Comparison of ENCODE assay signal across 8 mouse cellular contexts in the genomic region with DNA sequence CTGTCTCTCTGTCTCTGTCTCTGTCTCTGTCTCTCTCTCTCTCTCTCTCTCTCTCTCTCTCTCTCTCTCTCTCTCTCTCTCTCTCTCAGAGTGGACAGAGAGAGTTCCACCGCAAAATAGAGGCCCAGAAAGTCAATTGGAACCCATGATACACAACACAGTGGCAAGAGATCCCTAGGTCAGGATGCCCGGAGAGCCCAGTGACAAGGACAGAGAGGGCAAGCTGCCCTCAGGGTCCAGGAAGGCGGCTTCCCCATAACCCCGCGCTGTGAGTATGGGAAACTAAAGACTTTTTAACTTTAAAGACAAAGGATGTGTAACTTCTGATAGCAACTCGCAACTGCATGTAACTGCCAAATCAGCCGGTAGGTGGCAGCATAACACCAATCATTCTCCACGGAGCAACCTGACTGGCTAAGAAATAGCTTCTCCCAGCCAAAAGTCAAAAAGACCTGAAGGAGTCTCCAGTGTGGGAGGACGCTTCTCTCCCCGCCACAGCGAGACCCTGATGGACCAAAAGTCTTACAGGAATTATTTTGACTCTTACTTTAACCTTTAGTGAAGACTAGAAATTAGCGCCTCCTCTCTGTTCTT.
DNase-seq lines count a peak whose midpoint lies in the region; ATAC-seq lines count a peak whose summit lies in the region.

No protein-coding gene starts in this region.

- 15% methylated on average over 12 of the region's 12 CpGs for WGBS in hindbrain, embryonic 16.5 days

- H3K4me3 ChIP-seq in hindbrain, embryonic 16.5 days (ENCODE audit: low read length) = no peak overlapping the region

- H3K9ac ChIP-seq in hindbrain, embryonic 16.5 days (ENCODE audit: low read depth, low read length) = no peak overlapping the region

- H3K4me1 ChIP-seq in hindbrain, embryonic 16.5 days (ENCODE audit: control insufficient read depth, insufficient read depth, low read depth, low read length) = no peaks in the 10 kb centered on the region

- DNase-seq in T-cell, adult 2 months (ENCODE audit: low spot score) = peak; percentile 77
- DNase-seq in cerebellum, postnatal 10 days = peak; percentile 91 to 93
- peak; percentile 57 to 86 for DNase-seq in frontal cortex, postnatal 10 days (ENCODE audit: low spot score in 2 of 2)
- peak; percentile 74 for DNase-seq in left cerebral cortex, adult 11 months (ENCODE audit: low spot score)
- peak; percentile 94 to 95 for DNase-seq in right cerebral cortex, adult 2 months (ENCODE audit: low spot score in 2 of 2)
- peak; percentile 87 for DNase-seq in urinary bladder, postnatal 14 days (ENCODE audit: low spot score)

- peak overlapping the region; percentile 43 for H3K4me2 ChIP-seq in hindbrain, embryonic 16.5 days (ENCODE audit: low read length)

- no peaks in the 10 kb centered on the region for H3K36me3 ChIP-seq in hindbrain, embryonic 16.5 days (ENCODE audit: control insufficient read depth, insufficient read depth, low read length)

- no peaks in the 10 kb centered on the region for H3K27me3 ChIP-seq in hindbrain, embryonic 16.5 days (replicated peaks; ENCODE audit: control insufficient read depth, insufficient read depth, low read length)

- no peak overlapping the region for H3K27ac ChIP-seq in hindbrain, embryonic 16.5 days (ENCODE audit: low read depth, low read length)

- ATAC-seq in hindbrain, embryonic 16.5 days = peak; percentile 68
- ATAC-seq in megakaryocyte, adult 5-6 weeks (ENCODE audit: poor library complexity, severe bottlenecking) = peak; percentile 72

- no peaks in the 10 kb centered on the region for H3K9me3 ChIP-seq in hindbrain, embryonic 16.5 days (ENCODE audit: control insufficient read depth, low read length)
